Mouse (Mus musculus) lung, adult 2 months (tissue): ENCODE measurements around the gene Palld. TPM values are rescaled to one million over a fixed set of nuclear protein-coding genes. Genes with fewer than 3 reads are reported as not detected.

Source experiments
- DNase-seq: peaks from one replicate; pipeline ENCODE4 v3.0.0; 2022
- H3K4me1 ChIP-seq: fragments of 200-500 bp; 2 replicates; pipeline ENCODE4 v1.6.1; 2011; ENCODE audit warnings: low read length; ENCODE audit not compliant: control insufficient read depth, insufficient read depth
- H3K4me3 ChIP-seq: fragments of 200-500 bp; replicated peaks from 2 replicates; pipeline ENCODE3; 2011; ENCODE audit warnings: low read depth, mild to moderate bottlenecking, control low read depth, low read length; ENCODE audit errors: extremely low read depth
- CTCF ChIP-seq: fragments of 200-500 bp; IDR thresholded peaks from 2 replicates; pipeline ENCODE4 v1.5.1; 2011; ENCODE audit warnings: mild to moderate bottlenecking, low read length, control low read depth; ENCODE audit not compliant: insufficient read depth
- POLR2A ChIP-seq: fragments of 200-500 bp; IDR thresholded peaks from 2 replicates; pipeline ENCODE4 v1.6.1; 2011; ENCODE audit warnings: low read depth, mild to moderate bottlenecking, control low read depth, low read length, borderline replicate concordance; ENCODE audit errors: extremely low read depth
- WGBS: fragments of 180-500 bp; shearing (Covaris S2); methylation state at CpG from one replicate; pipeline ENCODE4 v1.1.7; 2018; 5-methylcytosine and 5-hydroxymethylcytosine counted together
- polyA plus RNA-seq: library from polyadenylated mRNA; depleted of rRNA; stranded (reverse); fragments of >200 nt; gene quantifications from 2 replicates; pipeline ENCODE4 v1.2.3, GENCODE M21; 2012

The Palld gene
- polyA plus RNA-seq, 1 experiment = 37.1 TPM

GRCm38 (mm10) chr8:61736739-61737243 is 165.7 kb downstream of the Palld start:
- 91% methylated on average over 8 of the region's 8 CpGs for WGBS
- Histone ChIP-seq H3K4me1 (no peaks in the 10 kb centered on the region), H3K4me3 (no peak overlapping the region)
- no peak for DNase-seq
- TF ChIP-seq POLR2A (no peak), CTCF (no peak)

DNA sequence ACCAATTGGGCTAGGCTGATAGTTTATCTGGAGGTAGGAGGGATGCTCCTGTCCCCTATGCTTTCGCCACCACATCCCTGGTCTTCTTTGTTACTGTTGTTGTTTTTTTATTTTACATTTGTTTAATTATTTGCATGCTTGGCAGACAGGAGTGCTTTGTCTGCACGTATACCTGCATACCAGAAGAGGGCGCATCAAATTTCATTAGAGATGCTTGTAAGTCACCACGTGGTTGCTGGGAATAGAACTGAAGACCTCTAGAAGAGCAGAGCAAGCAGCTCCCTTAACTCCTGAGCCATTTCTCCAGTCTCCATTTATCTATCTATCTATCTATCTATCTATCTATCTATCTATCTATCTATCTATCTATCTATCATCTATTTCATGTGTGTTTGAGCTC is 166.4 kb downstream of the Palld start:
- WGBS = 54% methylated on average over 4 of the region's 4 CpGs
- no peak for DNase-seq
- TF ChIP-seq CTCF (no peak), POLR2A (no peak)
- no peaks in the 10 kb centered on the region for H3K4me1 ChIP-seq
- H3K4me3 ChIP-seq = no peak overlapping the region

DNA sequence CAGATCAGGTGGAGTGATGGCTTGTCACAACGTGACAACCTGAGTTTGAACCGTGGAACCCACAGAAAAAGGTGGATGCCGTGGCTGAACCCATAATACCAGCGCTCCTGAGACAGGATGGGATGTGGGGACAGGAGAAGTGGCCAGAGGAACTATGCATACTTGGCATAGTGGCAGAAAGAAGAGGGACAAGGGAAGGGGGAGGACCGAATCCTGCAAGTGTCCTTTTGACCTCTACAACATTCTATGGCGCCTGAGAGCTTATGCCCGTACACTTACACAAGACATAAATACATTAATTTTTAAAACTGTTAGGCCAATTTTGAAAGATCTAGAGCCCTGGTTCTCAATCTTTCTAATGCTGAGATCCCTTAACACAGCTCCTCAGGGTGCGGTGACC is 168.3 kb downstream of the Palld start:
- DNase-seq = no peak
- Histone ChIP-seq H3K4me1 (no peaks in the 10 kb centered on the region), H3K4me3 (no peak overlapping the region)
- TF ChIP-seq POLR2A (no peak), CTCF (no peak)
- WGBS = 94% methylated on average over 8 of the region's 8 CpGs

- no peak for DNase-seq
- Histone ChIP-seq H3K4me3 (no peak overlapping the region), H3K4me1 (no peaks in the 10 kb centered on the region)
- no peak for TF ChIP-seq CTCF
- no peak for TF ChIP-seq POLR2A
- WGBS = 64% methylated on average over 6 of the region's 6 CpGs
Observed at GRCm38 (mm10) chr8:61732184-61732583, 170.3 kb downstream of the Palld start.

DNA sequence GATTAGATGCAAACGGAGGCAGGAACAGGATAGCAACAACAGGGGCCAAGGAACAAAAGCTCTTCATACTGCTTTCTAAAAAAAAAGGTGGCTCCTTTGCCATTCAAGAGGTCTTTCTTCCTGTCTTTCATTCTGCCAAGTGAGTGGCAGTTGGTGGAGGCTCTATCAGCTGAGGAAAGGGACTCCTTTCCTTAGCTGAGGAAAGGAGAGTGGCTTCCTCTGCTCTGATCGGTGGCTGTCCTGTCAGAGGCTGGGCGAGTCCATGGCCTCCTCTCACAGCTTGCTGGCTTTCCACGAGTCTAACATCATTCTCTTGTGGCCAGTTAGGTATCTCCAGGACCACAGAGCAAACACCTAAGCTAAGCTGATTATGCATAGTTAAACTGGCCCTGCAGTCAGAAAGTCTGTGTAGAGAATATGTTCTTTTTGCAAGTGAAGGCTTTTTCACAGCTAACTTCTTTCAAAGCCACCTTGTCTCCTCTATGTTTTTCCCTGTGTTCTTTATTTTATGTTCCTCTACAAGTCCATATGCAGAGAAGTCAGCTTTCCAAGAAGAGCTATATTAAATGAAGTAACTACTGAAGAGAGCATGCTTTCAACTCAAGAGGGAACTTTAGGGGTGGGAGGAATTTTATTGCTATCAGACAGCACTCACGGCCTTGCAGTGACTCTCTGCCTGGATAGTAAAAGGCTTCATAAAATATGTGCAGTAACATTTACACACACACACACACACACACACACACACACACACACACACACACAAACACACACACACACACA is 171.0 kb downstream of the Palld start:
- TF ChIP-seq CTCF = no peak
- TF ChIP-seq POLR2A = no peak
- WGBS = 56% methylated on average over 5 of the region's 5 CpGs
- Histone ChIP-seq H3K4me3 (no peak overlapping the region), H3K4me1 (no peaks in the 10 kb centered on the region)
- no peak for DNase-seq

DNA sequence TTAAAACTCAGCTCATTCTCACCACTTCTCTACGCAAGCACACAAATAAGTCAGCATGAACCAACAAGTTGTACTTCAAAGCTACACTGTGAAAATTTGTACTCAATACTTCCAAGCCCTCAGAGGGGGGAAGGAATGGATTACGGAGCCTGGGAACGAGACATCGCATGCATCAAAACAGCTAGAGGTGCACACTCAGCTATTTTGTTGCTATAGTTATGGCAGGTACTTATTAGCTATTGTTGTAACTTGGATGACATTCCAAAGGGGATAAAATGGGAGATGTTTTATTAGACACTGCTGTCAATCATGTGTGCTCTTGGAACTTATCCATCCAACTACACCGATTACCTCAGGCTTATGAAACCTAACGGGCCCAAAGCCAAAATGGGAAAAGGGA is 171.8 kb downstream of the Palld start:
- TF ChIP-seq CTCF (no peak), POLR2A (no peak)
- Histone ChIP-seq H3K4me1 (no peaks in the 10 kb centered on the region), H3K4me3 (no peak overlapping the region)
- no peak for DNase-seq
- WGBS = 71% methylated on average over 6 of the region's 6 CpGs

- WGBS = 60% methylated on average over 8 of the region's 8 CpGs
- no peak for DNase-seq
- Histone ChIP-seq H3K4me1 (no peaks in the 10 kb centered on the region; the same call in 1 of the 2 replicates), H3K4me3 (no peak overlapping the region)
- TF ChIP-seq POLR2A (no peak), CTCF (no peak)
Observed at GRCm38 (mm10) chr8:61725306-61726017, 177.0 kb downstream of the Palld start.

DNA sequence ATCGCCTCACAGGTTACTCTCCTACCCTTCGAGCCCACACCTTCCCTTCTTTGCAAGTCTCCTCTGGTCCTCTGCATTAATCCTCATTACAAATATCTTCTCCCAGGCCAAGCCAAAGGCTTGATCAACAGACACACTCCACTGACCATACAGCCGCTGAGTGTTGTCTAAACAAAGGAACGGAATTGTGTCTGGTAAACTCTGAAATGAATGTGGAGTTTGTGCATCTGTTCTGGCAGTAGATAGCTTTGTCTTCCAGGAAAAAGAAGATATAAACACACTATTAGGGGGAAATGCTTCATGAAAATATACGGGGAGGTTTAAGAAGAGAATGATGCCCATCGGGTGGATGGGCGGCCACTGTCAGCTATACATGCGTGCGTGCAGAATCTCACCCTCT is 180.3 kb downstream of the Palld start:
- Histone ChIP-seq H3K4me3 (no peak overlapping the region), H3K4me1 (no peaks in the 10 kb centered on the region; the same call in 1 of the 2 replicates)
- TF ChIP-seq POLR2A (no peak), CTCF (no peak)
- no peak for DNase-seq
- WGBS = 49% methylated on average over 9 of the region's 9 CpGs

GRCm38 (mm10) chr8:61715351-61716125 is 187.0 kb downstream of the Palld start:
- no peaks in the 10 kb centered on the region for H3K4me1 ChIP-seq
- H3K4me3 ChIP-seq = no peak overlapping the region
- TF ChIP-seq CTCF (no peak), POLR2A (no peak)
- DNase-seq = no peak
- 74% methylated on average over 14 of the region's 14 CpGs for WGBS

GRCm38 (mm10) chr8:61714293-61714831 is 188.1 kb downstream of the Palld start:
- H3K4me1 ChIP-seq = no peaks in the 10 kb centered on the region
- H3K4me3 ChIP-seq = no peak overlapping the region
- DNase-seq = no peak
- TF ChIP-seq POLR2A = no peak
- no peak for TF ChIP-seq CTCF
- 44% methylated on average over 6 of the region's 6 CpGs for WGBS
